Mouse (Mus musculus): ENCODE measurements around the gene Foxd3.
A peak's percentile ranks its signal among the peaks of the same experiment; 100 is the strongest.

Gene Foxd3

DNA sequence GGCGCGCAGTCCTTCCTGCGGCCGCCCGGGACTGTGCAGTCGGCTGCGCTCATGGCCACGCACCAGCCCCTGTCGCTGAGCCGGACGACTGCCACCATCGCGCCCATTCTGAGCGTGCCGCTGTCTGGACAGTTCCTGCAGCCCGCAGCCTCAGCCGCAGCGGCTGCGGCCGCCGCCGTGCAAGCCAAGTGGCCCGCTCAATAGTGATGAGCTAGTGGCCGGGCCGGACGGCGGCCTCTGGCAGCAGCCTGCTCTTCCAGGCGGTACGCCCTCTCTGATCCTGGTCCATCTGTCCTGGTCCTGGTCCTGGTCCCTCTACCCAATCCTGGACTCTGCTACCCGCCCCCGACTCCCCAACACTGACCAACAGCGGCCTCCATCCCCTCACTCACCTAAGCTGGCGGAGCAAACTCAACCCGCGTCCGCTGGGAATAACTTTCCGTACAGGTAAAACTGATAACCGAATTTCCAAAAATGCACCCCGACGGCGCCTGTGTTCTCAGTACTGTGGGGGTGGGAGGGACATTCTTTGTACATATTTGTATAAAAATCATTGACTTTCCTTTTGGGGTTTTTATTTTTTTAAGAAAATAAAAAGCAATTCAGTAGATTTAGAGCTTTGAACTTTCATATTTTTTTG lies 1.9 kb downstream of the Foxd3 start:
- peak; percentile 73 for DNase-seq

DNA sequence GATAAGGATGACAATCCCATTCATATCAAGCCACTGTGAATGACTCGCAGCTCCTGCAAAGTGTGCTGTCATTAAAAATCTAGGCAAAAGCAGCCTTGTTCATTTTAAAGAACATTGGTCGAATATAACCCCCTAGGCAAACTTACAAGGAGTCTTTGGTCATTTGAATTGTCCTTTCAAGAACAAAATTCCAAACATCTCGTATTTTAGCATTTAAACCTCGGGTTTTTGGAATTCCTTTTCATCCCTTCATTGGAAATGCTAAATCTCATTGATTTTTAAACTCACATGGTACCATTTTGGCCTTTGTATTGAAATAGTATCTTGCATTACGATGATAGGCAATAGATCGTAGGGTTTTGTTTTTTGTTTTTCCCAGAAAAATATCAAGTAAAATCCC lies 2.8 kb downstream of the Foxd3 start:
- peak; percentile 31 for DNase-seq

DNA sequence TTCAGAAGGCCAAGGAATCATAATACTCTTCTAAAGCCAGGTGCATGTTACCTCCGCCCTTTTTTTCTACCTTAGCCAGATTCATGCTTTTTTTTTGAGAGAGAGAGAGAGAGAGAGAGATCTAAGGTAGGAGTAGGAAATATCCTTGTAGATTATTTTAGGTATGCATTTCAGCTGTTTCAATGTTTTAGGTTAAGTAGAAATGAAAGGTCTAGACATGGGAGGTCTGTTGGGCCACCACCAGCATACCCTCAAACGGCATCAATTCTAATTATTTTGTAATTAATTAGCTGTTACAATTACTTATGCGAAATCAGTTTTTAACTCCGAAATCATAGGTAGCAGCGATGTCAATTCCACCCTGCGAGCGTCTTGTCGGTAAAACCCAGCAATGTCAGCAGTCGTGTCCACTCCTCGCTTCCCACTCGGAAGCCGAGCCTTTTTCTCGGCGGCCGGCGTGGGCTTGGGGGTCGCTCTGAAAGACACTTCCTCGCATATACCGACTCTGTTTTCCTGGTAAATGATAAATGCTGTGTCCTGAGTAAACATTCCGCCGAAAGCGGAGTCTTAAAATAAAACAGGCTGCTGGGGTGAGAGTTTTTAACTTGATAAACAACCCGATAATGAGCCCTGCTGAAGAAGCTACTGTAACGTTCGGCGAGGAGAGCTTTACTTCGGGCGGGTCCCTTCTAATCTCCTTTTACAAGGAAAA lies 3.4 kb downstream of the Foxd3 start:
- peak; percentile 57 for DNase-seq

DNA sequence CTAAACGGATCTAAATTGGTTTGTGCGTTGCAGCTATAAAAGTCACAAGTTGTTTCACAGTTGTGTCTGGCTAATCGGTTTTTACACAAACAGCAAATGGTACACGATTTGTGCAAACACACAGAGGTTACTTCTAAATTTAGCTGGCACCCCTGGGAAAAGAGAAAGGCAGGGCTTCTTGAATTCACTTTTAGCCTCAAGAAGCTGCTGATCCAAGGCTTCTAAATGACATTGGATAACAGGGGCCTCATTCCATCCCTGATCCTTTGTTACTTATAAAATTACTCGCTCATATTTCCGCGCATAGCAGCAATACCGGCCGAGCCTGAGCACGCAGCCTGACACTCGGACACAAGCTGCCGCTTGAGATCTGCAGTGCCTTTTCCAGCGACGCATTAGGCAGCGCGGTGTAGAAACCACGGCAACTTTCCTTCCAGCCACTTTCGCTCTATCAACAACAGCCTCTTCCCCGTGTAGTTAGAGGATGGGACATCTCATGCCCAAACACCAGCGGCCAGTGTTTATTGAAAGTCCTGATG lies 4.0 kb downstream of the Foxd3 start:
- peak; percentile 72 for DNase-seq

- DNase-seq = peak; percentile 86
These were observed 4.9 kb downstream of the Foxd3 start for GRCm38 (mm10) chr4:99660981-99661380.

DNA sequence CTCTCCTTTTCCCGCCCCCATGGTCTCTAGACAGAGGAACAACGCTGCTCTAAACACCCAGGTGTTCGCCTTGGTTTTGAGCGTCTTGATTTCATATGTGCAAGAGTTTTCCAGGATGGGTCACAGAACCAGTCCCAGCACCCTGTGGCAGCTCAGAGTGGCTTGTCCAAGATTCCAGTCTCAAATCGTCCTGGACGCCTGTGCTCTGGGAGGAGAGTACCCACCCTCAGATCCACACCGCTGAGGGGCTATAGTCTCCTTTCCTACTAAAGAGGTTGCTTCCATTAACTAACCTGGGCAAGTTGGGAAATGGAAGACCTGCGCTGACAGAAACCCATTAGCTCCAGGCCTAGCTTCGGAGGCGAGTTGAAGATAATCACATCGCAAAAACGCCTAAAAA lies 5.9 kb downstream of the Foxd3 start:
- DNase-seq = peak; percentile 17

GRCm38 (mm10) chr4:99662431-99662830 lies 6.3 kb downstream of the Foxd3 start:
- no peak for DNase-seq

- peak; percentile 23 for DNase-seq
These were observed 6.9 kb downstream of the Foxd3 start for GRCm38 (mm10) chr4:99662841-99663567.

DNA sequence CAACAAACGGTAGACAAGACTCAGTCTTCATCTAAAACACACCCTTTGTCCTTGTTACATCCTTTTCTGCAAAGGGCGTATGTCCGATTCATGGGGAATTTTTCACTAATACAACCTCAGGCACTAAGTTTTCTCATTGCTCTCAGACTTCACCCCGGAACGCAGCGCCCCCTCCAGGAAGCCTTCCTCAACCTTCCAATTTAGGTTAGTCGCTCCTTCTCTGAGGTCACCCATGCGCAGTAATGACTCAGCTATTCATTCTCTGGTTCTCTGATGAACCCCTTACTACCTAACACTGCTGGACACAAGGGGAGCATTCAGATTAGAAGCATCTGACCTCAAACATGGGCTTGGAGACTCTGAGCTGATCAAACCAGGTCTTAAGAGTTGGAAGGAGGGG lies 7.6 kb downstream of the Foxd3 start:
- peak; percentile 39 for DNase-seq

GRCm38 (mm10) chr4:99670203-99670851 lies 14.2 kb downstream of the Foxd3 start:
- no peak for DNase-seq

DNA sequence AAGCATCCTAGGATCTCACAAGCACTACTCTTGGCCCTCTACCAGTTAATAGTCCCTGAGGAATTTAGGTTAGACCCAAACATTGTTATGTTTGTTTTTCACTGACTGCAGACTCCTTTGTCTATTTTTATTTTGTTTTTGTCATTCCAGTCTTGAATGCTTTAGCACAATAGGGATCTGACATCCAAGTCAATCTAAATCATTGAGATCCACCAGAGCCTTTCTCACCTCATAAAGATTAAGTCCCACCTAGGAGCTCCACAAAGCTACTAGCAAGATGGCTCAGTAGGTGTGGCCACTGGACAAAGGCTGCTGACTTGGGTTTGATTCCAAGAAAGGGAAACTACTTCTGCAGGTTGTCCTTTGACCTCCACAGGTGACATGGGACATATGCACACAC lies 19.1 kb downstream of the Foxd3 start:
- DNase-seq = no peak

DNA sequence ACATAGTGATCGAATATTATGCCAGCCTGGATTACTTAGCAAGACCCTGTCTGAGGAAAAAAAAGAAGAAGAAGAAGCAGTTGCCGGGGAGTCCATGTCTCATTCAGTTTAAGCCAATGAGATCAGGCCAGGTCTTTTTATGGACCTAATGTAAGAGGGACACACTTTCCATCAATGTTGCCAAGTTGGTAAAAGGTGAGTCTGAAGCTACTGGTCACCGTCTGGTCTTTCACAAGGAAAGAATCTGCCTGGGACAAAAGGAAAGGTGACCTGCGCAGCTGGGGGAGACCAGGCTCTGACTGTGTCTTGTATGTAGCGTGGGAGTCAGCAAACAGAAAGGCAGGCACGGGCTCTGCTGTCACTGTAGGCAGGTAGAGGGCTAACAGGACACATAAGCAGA lies 27.8 kb downstream of the Foxd3 start:
- no peak for DNase-seq

DNA sequence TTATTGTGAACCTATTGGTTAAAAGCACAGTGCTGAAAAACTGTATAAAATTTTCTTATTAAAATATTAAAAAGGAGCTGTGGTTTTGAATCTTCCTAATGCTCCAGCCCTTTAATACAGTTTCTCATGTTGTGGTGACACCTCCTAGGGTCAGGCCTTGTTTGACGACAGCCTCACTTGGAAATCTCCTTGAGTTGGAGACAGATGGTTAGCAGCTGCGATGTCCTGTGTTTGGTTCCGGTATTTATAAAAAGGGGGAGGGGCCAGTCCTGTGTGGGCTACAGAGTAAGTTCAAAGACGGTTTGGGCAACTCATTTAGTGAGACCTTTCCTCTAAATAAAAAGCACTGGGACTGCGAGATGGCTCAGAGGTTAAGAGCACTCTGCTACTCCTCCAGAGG lies 30.2 kb downstream of the Foxd3 start:
- DNase-seq = peak; percentile 4
